Mouse (Mus musculus): ENCODE results near the gene Olfr1331.
"Not testable (repeated sequence)": the region's sequence is repeated elsewhere in the genome, so short reads cannot be mapped to it uniquely, and the experiment has no call there.

The Olfr1331 gene

DNA sequence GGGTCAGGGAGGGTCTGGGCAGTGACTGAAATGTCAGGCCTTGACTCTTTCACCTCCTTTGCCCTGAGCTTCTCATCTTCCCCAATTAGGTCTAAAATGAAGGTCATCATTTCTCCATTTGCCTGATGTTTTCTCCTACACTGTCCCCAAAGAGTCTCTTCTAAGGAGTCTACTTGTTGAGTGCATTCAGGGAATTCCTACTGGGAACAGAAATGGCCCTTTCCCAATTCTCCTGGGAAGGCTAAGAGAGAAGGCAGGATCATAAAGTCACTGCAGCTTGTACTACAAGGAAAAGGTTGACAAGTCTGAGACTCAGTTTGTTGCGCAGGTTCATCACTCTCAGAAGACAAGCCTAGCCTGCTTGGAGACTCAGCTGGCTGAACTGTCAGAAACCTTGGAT lies at the start of gene Olfr1331:
Olfr1331 (plus strand) TSS at position 301 of the 400 bp plus-strand sequence.
- DNase-seq (ENCODE audit: low spot score in 2 of 2) = no peak

- no peak for DNase-seq (ENCODE audit: low spot score in 2 of 2)
Observed at GRCm38 (mm10) chr4:118818921-118819320, 45.5 kb upstream of the Olfr1331 start.

- DNase-seq (ENCODE audit: low spot score in 2 of 2) = no peak
Observed at GRCm38 (mm10) chr4:118836179-118836578, 28.3 kb upstream of the Olfr1331 start, which contains the start of gene Olfr1333. Olfr1333 (minus strand) TSS chr4:118836279.

- no peak for DNase-seq (ENCODE audit: low spot score in 2 of 2)
Observed at GRCm38 (mm10) chr4:118861791-118862190, 2.7 kb upstream of the Olfr1331 start.

- peak in 1 of 2 experiments; percentile 0 for DNase-seq (ENCODE audit: low spot score in 2 of 2)
Observed at GRCm38 (mm10) chr4:118862704-118863103, 1.7 kb upstream of the Olfr1331 start.

DNA sequence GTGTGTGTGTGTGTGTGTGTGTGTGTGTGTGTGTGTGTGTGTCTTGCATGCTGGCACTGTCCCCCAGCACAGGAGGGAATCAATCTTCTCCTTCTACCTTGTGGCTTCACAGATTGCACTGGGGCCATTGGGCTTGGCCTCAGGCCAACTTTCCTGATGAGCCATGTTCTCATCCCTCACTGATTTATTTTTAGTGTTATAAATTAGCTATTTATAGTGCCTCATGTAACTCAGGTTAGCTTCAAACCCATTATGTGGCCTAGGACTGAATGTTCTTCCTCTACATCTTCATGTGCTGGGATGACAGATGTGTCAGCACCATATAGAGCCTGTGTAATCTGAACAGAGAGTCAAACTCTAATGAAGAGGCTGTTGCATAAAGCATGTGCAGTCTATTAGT lies 3.1 kb downstream of the Olfr1331 start:
- no peak for DNase-seq (ENCODE audit: low spot score in 2 of 2)

- no peak for DNase-seq (ENCODE audit: low spot score in 2 of 2)
Observed at GRCm38 (mm10) chr4:118888297-118888696, 23.8 kb downstream of the Olfr1331 start, which contains the start of gene Olfr1330. Olfr1330 (plus strand) TSS chr4:118888597.

DNA sequence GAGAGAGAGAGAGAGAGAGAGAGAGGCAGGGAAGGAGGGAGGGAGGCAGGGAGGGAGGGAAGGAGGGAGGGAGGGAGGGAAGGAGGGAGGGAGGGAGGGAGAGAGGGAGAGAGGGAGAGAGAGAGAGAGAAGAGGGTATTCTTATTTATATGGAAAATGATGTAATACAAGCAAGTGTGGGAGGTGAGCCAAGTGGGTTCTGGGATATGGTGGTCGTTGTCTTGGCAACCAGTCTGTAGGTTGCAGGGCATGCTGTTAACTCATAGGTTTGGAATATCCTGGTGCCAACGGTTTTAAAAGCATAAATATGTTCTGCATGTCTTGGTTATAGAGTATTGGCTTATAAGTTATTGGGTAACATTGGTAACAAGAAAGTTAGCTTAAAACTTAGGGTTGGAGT lies 37.5 kb downstream of the Olfr1331 start:
- no peak for DNase-seq (ENCODE audit: low spot score in 2 of 2)

DNA sequence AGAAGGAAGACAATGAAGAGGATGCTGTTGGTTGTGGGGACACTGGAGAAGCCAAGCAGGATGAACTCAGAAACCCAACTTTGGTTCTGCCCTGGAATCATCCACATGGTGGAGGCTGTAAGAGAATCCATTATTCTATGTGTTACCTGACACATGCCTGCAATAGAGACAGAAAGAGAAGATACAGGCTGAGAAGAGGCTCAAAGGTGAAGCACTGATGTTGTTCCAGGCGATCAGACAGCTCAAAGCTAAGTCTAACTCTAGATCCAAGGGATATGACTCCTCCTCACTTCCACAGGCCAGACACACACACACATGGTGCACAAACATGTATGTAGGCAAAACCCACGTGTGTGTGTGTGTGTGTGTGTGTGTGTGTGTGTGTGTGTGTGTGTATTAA lies 52.9 kb downstream of the Olfr1331 start, which contains the start of gene Olfr1329:
Olfr1329 (minus strand) TSS at position 101 of the 400 bp plus-strand sequence.
- not testable (repeated sequence) for DNase-seq (ENCODE audit: low spot score in 2 of 2)

Measured in right cerebral cortex, postnatal 36 days (tissue).